Mouse (Mus musculus): ENCODE data around the gene Rgs4.

DNA sequence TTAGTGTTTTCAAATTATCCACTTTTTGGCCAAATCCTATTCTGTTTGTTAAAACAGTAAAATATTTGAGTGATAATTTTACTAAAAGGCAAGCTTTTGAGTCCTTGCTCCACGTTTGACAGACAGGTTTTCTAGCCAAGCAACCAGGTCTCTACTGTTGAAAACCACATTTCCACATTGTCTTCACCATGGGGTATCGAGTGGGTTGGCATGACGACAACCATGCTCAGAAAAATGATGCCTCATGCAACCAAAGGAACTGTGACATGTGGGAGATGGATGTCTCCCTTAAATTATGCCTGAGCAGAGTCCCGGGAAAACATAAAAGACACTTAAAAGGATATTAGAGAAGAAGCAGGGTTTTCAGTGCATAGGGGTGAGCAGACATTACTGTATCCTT, 50.2 kb downstream of the Rgs4 start:
- TF ChIP-seq HCFC1 (IDR thresholded peaks at IDR 0.05; ENCODE audit: borderline replicate concordance, insufficient read depth, low read length) (no peak), ZC3H11A (IDR thresholded peaks at IDR 0.05; ENCODE audit: borderline replicate concordance, low read depth, low read length) (no peak)

All from ES-E14 (cell line).